Mouse (Mus musculus): ENCODE results near the gene Pifo.
"Not testable (repeated sequence)": the region's sequence is repeated elsewhere in the genome, so short reads cannot be mapped to it uniquely, and the experiment has no call there.

Pifo gene

DNA sequence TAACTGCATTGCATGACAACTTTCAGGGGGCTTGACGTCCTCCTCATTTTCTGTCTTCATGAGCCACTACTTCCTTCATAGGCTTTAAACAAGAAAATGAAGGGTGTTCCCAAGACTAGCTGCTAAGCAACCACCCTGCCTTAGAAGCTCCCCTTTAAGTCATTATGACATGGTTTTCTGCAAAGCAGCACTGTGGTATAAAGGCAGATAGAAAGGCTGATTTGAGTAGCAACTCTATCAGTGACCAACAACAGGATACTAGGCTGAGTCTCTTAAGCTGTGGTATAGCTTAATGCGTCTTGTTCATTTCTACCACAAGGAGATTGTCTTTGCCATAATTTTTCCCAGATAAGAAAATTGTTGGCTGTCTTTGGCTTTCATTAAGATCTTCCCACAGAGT is at the start of gene Pifo:
Pifo (minus strand) TSS at position 101 of the 400 bp plus-strand sequence.
- no peak for DNase-seq

DNA sequence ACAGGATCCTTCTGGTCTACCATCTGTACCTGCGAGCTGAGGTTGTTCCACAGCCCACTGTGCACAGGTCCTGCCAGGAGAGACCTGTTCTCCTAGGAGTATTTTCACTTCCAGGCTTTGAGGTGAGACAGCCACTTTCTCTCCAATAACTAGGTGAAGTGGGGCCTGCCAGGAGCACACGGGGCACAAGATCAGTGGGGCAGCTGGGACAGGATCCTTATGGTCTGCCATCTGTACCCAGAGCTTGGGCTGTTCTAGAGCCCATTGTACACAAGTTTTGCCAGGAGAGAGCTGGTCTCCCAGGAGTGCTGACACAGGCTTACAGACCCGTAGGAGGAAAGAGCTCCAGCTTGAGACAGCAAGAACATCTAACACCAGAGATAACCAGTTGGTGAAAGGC is 43.5 kb upstream of the Pifo start:
- no peak for DNase-seq

DNA sequence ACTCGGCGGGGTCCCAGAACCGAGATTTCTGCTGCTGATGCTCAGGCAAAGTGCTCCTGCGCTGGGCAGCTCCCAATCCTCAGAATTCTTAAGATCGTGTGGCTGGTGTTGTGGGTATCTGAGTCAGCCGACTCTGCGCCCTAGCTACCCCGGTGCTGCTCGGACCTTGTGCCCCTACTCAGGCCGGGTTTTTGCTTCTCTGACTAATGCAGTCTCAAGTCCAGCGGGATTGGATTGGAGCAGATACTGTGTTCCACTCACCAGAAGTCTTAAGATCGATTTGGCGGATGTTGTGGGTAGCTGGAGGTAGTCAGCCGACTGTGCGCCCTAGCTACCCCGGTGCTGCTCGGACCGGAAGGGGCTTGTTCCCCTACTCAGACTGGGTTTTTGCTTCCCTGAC is 37.5 kb upstream of the Pifo start:
- DNase-seq: no peak

GRCm38 (mm10) chr3:106040306-106040705 is 25.9 kb upstream of the Pifo start:
- no peak for DNase-seq

DNA sequence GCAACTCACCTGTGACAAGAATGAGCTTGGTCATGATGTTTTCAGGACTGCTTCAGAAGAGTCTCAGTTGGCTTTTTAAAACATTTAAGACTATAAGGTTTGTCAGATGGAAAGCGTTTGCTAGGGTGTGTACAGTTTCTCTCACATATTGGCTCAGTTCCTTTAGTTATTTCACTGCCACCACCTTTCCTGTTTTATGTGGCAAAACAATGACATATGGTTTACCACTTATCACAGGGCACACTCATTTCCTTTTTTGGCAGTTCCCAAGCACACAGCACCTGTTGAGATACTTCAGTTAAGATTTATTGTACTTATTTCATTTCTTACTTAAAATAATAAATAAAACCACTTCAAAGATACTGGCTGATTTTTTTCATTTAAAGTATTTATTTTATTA is 18.3 kb upstream of the Pifo start, which contains the start of gene Chil5:
Chil5 (minus strand) TSS at position 34 of the 400 bp plus-strand sequence.
- DNase-seq: no peak

DNA sequence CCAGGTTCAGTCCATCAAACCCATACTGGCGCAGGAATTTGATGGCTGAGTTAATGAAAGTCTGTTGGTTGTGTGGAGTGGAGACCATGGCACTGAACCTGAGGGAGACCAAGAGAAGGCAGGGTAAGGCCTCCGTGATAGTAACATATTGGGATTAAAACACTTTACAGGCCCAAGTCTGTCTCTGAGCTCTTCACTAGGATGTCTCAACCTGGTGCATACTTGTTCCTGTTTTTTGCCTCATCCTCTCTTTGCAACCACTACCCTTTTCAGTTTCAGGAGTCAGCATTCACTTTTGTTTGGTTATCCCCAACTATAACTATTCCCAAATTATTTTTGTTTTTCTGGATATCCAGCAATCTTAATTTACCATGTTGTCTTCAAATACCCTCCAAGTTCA is 9.7 kb upstream of the Pifo start:
- no peak for DNase-seq

DNA sequence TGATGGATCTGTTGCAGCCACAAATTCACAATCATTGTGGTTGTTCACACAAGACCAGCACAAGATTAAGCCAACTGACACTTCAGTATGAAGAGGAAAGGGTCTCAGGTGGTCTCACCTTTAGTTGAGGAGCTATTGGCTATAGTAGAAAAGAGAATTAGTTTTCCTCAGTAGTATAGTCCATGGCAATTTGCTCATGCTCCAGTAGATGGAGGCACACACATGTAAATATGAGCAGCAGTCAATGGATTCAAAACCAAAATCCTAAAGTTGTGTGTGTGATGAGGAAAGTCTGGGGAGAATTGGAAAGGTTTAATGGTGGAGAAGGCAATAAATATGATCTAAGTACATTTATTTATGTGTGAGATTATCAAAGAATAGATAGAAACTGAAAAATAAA is 7.4 kb upstream of the Pifo start:
- no peak for DNase-seq

- not testable (repeated sequence) for DNase-seq
Measured at GRCm38 (mm10) chr3:106003360-106003759, 11.1 kb downstream of the Pifo start.

DNA sequence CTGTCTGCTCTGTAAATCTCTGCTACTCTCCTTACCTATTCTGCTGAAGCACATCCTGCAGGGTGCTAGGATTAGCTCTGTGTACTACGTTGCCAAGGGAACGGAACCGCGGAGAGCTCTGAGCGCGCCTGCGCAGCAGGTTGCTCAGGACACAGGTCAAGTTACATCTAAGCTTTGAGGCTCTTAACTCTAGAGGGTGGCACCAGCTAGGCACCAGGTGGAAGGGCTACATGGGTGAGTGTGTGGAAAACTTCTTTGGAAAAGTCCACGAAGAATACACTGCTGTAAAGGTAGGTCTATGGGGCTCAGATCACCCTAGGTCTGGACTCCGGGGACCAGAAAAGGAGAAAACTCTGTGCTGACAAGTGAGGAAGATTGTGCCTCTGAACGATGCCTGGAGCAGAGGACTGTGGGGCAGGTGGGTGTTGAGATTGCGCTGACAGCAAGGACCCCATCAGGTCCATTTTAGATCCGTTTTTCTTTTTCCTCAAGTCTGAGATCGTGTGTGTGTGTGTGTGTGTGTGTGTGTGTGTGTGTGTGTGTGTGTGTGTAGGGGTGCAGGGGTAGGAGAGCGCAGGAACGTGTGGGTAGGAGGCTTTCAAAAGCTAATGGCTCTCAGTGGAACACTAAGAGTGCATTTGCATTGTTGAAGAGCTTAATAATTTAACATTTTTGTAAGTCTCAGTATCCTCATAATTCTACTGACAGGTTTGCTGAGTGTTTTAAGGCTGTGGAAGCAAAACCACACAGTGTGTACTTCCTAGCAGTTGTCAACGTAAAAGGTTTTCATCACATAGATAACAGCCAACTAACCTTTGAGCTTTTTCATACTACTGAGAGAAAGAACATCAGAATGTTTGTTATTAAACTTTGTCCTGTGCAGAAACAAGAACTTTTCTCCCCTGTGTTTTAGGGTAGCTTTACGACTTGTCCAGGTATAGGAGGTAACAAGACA is 12.8 kb downstream of the Pifo start:
- peak; percentile 26 to 46 for DNase-seq

DNA sequence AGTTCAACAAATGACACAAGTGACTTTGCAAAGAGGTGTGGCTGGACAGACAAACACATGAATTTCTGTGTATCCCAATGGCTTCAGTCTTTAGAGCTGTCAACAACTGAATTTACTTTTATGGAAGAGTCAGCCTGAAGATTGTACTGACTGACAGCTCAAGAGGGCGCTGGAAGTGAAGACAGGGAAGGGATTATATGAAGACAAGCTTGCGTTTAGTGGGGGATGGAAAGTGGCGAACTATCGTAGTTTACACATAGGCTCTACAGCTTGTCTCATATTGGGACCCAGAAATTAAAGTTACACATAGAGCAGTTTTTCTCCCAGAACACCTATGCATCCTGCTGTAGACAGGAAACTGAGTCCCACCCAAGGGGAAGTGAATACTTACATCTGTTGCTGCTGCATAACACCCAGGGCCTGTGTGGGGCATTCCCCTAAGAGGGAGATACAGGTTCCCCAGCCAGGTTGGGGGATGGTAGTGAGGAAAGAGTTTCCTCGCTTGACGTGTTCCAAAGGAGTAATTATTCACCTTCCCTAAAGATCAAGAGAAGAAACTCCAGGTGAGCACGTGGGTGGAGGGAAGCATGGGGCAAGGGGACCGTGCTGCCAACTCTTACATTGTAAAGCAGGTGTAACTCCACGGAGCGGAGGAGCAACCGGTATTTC is 13.6 kb downstream of the Pifo start:
- no peak for DNase-seq

DNA sequence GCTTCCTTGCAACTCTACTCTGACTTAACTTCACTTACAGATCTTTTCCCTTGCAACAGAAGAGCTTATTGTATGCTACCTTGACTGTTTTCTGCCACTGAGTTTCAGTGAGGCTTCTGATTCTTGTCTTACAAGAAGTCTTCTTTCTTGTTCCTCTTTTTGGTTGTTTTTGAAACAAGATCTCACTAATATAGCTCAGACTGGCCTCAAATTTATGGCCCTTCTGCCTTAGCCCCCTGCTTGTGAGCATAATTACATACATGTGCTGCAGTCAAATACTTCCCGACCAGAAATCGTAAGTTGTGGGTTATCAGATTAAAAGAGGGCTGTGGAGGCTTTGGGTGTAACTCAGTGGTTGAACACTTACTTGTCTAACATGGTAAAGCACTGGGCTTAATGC is 19.7 kb downstream of the Pifo start:
- DNase-seq: no peak

DNA sequence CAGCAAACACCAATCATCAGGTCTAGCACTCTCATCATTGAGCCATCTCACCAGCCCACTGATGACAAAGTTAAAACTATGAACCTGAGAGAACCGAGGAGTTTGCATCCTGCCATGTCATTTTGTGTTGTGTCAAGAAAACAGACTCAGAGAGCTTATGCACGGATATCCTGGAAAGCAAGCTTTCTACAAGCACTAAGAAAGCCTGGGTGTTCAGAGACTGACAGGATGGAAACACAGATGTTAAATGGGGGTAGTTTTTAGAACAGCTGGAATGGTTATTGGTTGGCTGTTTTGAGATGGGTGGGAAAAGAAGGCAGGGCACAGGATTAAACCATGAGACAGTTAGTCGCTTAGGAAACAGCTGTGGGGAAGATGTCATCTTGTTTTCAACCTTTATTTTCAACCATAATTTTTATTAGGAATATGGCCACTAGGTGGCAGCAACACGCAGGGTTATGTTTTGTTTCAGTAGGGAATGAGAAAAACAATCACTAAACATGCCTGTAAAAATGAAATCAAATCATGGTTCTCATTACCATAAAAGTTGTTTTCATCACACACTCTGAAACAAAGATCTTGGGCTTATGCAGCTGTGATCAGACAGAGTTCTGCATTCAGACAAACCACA is 22.7 kb downstream of the Pifo start:
- peak in 1 of 2 experiments; percentile 35 for DNase-seq

GRCm38 (mm10) chr3:105989611-105990010 is 24.8 kb downstream of the Pifo start:
- DNase-seq: not testable (repeated sequence)

GRCm38 (mm10) chr3:105974174-105974573 is 40.3 kb downstream of the Pifo start:
- no peak for DNase-seq

DNA sequence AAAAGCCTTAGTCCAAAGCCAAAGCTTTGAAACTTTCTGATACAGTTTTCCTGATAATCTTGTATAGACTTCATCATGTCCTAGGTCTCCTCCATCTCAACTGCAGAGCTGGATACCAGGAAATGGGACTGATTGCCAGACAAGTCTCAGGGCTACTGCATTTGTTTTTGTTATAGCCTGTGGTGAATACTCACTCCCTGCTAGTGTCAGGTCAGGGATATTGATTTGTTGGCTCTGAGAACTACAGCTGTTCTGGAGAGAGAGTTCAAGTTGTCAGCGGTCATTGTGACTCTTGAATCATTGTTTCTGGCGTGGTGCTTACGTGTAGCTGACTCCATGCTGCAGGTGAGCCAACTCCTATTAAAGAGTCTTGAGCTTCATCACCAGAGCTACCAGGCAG is 41.0 kb downstream of the Pifo start, which contains the start of gene Ovgp1:
Ovgp1 (plus strand) TSS at position 301 of the 400 bp plus-strand sequence.
- no peak for DNase-seq

DNA sequence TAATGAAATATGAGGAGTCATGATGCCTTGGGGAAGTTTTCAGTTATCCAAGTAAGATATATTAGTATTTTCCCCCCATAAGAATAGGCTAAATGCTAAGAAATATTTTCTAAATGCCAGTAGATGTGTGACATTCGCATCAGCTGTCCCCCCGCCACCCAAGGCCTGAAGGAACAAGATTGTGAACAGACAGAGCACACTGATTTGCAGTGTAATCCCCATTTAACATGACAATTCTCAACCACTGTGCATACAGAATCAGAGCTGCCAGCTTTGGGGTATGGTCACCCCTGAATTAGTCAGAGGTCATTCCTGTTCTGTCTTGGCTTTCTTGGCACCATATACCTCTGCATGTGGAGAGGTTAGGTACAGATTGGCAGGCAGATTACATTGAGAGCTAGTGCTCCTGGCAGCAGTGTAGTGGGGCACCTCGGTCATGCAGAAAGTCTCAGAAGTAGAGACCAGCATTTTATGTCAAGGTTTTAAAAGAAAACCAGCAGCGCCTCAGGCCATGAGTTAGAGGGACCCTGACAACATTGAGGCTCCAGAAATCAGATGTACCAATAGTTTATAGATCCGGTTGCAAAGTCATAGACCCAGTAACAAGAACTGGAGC is 42.5 kb downstream of the Pifo start:
- no peak for DNase-seq

GRCm38 (mm10) chr3:105960700-105961099 is 53.7 kb downstream of the Pifo start:
- peak in 1 of 2 experiments; percentile 20 for DNase-seq

GRCm38 (mm10) chr3:105959999-105960398 is 54.4 kb downstream of the Pifo start, which contains the start of gene Atp5f1:
Gene Atp5f1 (minus strand): TSS chr3:105960099.
- no peak for DNase-seq

DNA sequence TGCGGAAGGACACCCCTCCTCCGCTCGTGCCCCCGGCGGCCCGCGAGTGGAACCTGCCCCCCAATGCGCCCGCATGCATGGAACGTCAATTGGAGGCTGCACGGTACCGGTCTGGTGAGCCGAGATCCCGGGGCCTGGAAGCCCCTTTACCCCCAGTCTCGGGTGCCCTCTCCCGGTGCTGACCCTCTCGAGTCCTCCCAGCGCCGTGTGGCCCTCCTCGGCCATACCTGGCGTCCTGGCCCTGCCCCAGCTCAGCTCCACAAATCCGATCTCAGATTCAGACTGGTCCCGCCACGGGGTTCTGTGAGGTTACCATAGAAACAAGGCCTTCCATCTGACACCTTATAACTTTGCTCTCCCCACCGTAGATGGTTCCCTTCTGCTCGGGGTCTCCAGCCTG is 54.9 kb downstream of the Pifo start:
- DNase-seq: no peak

DNA sequence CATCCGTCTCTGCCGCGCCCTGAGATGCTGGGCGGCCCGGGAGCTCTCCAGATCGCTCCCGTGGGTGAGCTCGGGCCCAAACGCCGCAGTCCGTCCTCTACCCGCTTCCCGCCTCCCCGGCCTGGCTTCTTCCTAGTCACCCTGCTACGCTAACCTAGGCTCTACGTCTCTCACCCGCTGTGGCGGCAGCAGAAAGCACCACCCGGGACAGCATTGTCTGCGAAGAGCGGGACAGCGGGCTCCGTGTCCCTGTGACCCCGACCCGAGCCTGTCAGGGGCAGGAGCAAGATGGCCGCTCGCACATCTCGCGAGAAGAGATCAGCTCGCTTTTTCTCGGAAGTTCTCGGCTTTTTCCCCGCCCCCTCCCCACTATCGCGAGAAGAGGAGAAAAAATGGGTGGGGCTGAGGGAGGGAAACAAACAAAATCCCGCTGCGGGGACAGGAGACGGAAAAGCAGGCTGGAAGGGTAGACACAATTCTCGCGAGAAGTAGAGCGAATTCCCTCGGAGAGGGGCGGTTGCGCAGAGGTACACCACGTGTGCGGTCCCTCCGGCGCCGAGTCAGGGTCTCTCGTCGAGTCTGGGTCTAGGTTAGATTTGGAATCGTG is 55.4 kb downstream of the Pifo start, which contains the start of gene Wdr77:
Wdr77 (plus strand) TSS at position 396 of the 607 bp plus-strand sequence.
- peak; percentile 93 to 95 for DNase-seq

DNA sequence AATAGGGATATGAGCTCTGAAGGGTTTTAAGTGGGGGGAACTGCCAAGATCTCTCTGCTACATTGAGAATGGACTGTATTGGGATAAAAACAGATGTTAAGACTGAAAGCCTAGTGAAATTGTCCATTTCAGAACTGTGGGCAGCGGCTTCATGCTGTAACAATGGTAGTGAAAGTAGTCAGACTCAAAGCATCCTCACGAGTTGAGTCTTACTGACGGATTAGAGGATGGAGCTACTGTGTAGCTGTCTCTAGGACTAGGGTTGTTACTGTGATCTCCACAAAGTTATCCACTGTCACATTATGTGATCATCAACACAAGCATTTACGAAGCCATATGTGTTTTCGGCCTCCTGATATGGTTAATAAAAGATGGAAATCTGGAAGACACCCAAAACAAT is 56.2 kb downstream of the Pifo start:
- DNase-seq: no peak

GRCm38 (mm10) chr3:105957235-105957634 is 57.2 kb downstream of the Pifo start:
- no peak for DNase-seq
